Mouse (Mus musculus) T-helper 1 cell (primary cell): Measurements from ENCODE around the gene Sik3.

Source experiments
- in situ Hi-C: fragments of 300-600 bp; cut with MboI, MseI; formaldehyde crosslinking; loops from one replicate; pipeline ENCODE4 v1.15.1; 2025; ENCODE audit warnings: high pct_unique_total_duplicates

Gene Sik3

GRCm38 (mm10) chr9:46188370-46188769, 175.8 kb downstream of the Sik3 start:
- in situ Hi-C loops = no loop called here

- in situ Hi-C loops = no loop called here
Measured at GRCm38 (mm10) chr9:46188956-46189355, 176.3 kb downstream of the Sik3 start.

GRCm38 (mm10) chr9:46189381-46189780, 176.8 kb downstream of the Sik3 start:
- in situ Hi-C loops = no loop called here

- in situ Hi-C loops = no loop called here
Measured at GRCm38 (mm10) chr9:46191234-46191633, 178.6 kb downstream of the Sik3 start.

- in situ Hi-C loops = no loop called here
Measured at GRCm38 (mm10) chr9:46191644-46192043, 179.0 kb downstream of the Sik3 start.

GRCm38 (mm10) chr9:46192642-46193041, 180.0 kb downstream of the Sik3 start:
- in situ Hi-C loops = no loop called here

GRCm38 (mm10) chr9:46194809-46195208, 182.2 kb downstream of the Sik3 start:
- in situ Hi-C loops = loop anchor here (5.0 kb wide), 2 partner anchors 72 to 198 kb away; partner anchors contain the start of gene Apoa5

GRCm38 (mm10) chr9:46196699-46197169, 184.1 kb downstream of the Sik3 start:
- in situ Hi-C loops = loop anchor here (5.0 kb wide), 2 partner anchors 71 to 199 kb away; partner anchors contain the start of gene Apoa5

- in situ Hi-C loops = loop anchor here (5.0 kb wide), 2 partner anchors 69 to 201 kb away; partner anchors contain the start of gene Apoa5
Measured at GRCm38 (mm10) chr9:46198461-46198860, 185.8 kb downstream of the Sik3 start.

- in situ Hi-C loops = loop anchor here (5.0 kb wide), 2 partner anchors 68 to 202 kb away; partner anchors contain the start of gene Apoa5
Measured at GRCm38 (mm10) chr9:46198936-46199335, 186.3 kb downstream of the Sik3 start.

- in situ Hi-C loops = loop anchor here (5.0 kb wide), 2 partner anchors 68 to 202 kb away; partner anchors contain the start of gene Apoa5
Measured at GRCm38 (mm10) chr9:46199609-46200008, 187.0 kb downstream of the Sik3 start.

- in situ Hi-C loops = no loop called here
Measured at GRCm38 (mm10) chr9:46206834-46207500, 194.3 kb downstream of the Sik3 start.

GRCm38 (mm10) chr9:46207501-46207869, 194.9 kb downstream of the Sik3 start:
- in situ Hi-C loops = no loop called here

- in situ Hi-C loops = no loop called here
Measured at GRCm38 (mm10) chr9:46208401-46208974, 195.9 kb downstream of the Sik3 start.

- in situ Hi-C loops = loop anchor here (5.0 to 10.0 kb wide), 2 partner anchors 353 to 1396 kb away; no protein-coding TSS in a partner anchor
Measured at GRCm38 (mm10) chr9:46210473-46210872, 197.9 kb downstream of the Sik3 start.

- in situ Hi-C loops = loop anchor here (5.0 to 10.0 kb wide), 2 partner anchors 357 to 1399 kb away; no protein-coding TSS in a partner anchor
Measured at GRCm38 (mm10) chr9:46214276-46214675, 201.7 kb downstream of the Sik3 start.

GRCm38 (mm10) chr9:46214946-46215337, 202.3 kb downstream of the Sik3 start:
- in situ Hi-C loops = loop anchor here (5.0 to 10.0 kb wide), 2 partner anchors 358 to 1400 kb away; no protein-coding TSS in a partner anchor

GRCm38 (mm10) chr9:46215338-46216322, 203.0 kb downstream of the Sik3 start:
- in situ Hi-C loops = loop anchor here (10.0 kb wide), 1 partner anchor 1401 kb away; no protein-coding TSS in a partner anchor

GRCm38 (mm10) chr9:46216744-46217470, 204.3 kb downstream of the Sik3 start:
- in situ Hi-C loops = loop anchor here (10.0 kb wide), 1 partner anchor 1402 kb away; no protein-coding TSS in a partner anchor

GRCm38 (mm10) chr9:46218176-46218575, 205.6 kb downstream of the Sik3 start:
- in situ Hi-C loops = loop anchor here (10.0 kb wide), 1 partner anchor 1403 kb away; no protein-coding TSS in a partner anchor
